Mouse (Mus musculus): Measurements from ENCODE around the gene Gm38393. TPM values are rescaled to one million over a fixed set of nuclear protein-coding genes. Genes with fewer than 3 reads are reported as not detected.

The Gm38393 gene
- polyA plus RNA-seq, 1 experiment from 2014 or later: 0.92 TPM

DNA sequence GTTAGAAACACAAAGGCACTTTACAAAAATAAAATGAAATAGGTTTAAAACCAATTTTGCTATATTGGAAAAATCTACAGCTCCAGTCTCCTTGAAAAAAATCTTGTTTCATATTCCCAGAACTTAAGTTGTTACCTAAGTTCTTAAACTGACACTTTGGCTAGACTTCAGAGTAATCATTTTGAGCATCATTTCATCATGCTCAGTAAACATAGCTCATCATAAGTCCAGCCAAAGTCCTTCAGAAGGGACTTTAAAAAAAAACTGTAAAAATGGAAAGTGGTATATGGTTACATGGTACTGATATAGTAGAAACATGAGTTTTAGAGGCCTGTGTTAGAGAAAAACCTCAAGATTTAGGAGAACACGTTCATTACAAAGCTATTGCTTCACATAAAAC is 26.2 kb downstream of the Gm38393 start:
- ATAC-seq (ENCODE audit: insufficient read depth, low FRiP score, low TSS enrichment): no peak
- Histone ChIP-seq H3K27me3 (ENCODE audit: control insufficient read depth, insufficient read depth, low read length) (no peaks in the 10 kb centered on the region), H3K9me3 (ENCODE audit: control insufficient read depth, low read length) (no peaks in the 10 kb centered on the region), H3K4me3 (ENCODE audit: low read depth, low read length) (no peak overlapping the region), H3K4me1 (ENCODE audit: control insufficient read depth, insufficient read depth, low read length) (no peaks in the 10 kb centered on the region), H3K4me2 (ENCODE audit: low read depth) (no peak overlapping the region), H3K27ac (ENCODE audit: low read depth, low read length) (no peak overlapping the region), H3K9ac (ENCODE audit: low read length) (no peak overlapping the region), H3K36me3 (ENCODE audit: control insufficient read depth, insufficient read depth, low read length) (no peaks in the 10 kb centered on the region)
- DNase-seq (ENCODE audit: low spot score): no peak
- WGBS: 70% methylated on average over 1 of the region's 1 CpGs

Other genes with a start within 250 kb of the Gm38393 start
- gene Snurf, start within 50 bp of the Gm38393 start, polyA plus RNA-seq (2014; fragmentation: Nextera tagmentation; extraction: Ambion mirVana): 106 and 133 TPM in 2 replicates
- gene Snrpn, start 135.2 kb upstream of the Gm38393 start, polyA plus RNA-seq (2014; fragmentation: Nextera tagmentation; extraction: Ambion mirVana): 192 and 220 TPM in 2 replicates